Mouse (Mus musculus): Measurements from ENCODE around the gene Gm13101.
"Not testable (repeated sequence)": the region's sequence is repeated elsewhere in the genome, so short reads cannot be mapped to it uniquely, and the experiment has no call there.

Gene Gm13101

GRCm38 (mm10) chr4:143966850-143967249, at the start of gene Gm13101:
Gm13101 (minus strand) TSS chr4:143966950.
- DNase-seq = not testable (repeated sequence)

- DNase-seq = not testable (repeated sequence)
Measured at GRCm38 (mm10) chr4:143994269-143994668, 27.5 kb upstream of the Gm13101 start, which contains the start of gene Pramef17. Pramef17 (minus strand) TSS chr4:143994369.

DNA sequence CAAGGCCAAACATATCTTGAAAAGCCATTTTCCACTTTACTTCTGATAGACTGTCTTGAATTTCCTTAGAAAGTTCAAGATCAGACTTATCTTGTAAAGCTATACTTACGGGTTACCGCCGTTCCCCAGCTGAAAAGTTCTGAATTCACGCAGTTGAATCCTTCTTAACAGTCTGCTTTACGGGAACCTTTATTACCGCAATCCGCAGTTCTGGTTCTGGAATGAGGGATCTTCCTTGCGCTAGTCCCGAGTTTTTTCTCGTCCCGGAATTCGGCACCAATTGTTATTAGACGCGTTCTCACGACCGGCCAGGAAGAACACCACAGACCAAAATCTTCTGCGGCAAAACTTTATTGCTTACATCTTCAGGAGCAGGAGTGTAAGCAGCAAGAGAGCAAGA, 21.4 kb upstream of the Gm13101 start:
- peak; percentile 25 to 26 for DNase-seq

GRCm38 (mm10) chr4:143987475-143987941, 20.8 kb upstream of the Gm13101 start:
- peak; percentile 22 to 24 for DNase-seq

GRCm38 (mm10) chr4:143985733-143986132, 19.0 kb upstream of the Gm13101 start:
- peak; percentile 5 to 9 for DNase-seq

GRCm38 (mm10) chr4:143985165-143985564, 18.4 kb upstream of the Gm13101 start:
- DNase-seq = peak in 1 of 2 experiments; percentile 1

- not testable (repeated sequence) for DNase-seq
Measured at GRCm38 (mm10) chr4:143983446-143983845, 16.7 kb upstream of the Gm13101 start.

DNA sequence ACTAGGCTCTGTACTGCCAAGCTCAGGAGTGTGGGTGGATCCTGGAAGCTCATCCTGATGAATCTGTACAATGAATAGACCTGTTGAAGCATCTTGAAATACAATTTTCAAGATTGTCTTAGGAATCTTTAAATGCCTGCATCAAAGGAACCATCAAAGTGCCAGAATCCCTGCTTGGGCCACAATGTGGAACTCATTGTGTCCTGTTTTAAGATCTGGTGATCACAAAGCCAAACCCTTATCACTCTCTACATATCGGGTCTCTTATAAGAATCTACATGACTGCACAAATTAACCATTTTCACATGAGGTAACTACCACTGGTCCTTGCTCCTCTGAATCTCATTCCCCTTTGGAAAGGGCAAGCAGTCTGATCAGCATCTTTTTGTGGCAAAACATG, 15.8 kb downstream of the Gm13101 start, which contains the start of gene Pramef25:
TSS of gene Pramef25 (minus strand) at position 101 of the 400 bp plus-strand sequence.
- DNase-seq = not testable (repeated sequence)
